Mouse (Mus musculus) spleen, adult 2 months (tissue): ENCODE results near the gene Auts2.

Source experiments
- CTCF ChIP-seq: fragments of 200-500 bp; IDR thresholded peaks from 2 replicates; pipeline ENCODE4 v1.5.1; 2011; ENCODE audit warnings: mild to moderate bottlenecking, inconsistent platforms; ENCODE audit not compliant: insufficient read depth, insufficient read length, insufficient replicate concordance; ENCODE audit errors: extremely low read depth
- POLR2A ChIP-seq: fragments of 200-500 bp; IDR thresholded peaks from 2 replicates; pipeline ENCODE4 v1.6.1; 2011; ENCODE audit warnings: low read depth, low read length, inconsistent platforms

DNA sequence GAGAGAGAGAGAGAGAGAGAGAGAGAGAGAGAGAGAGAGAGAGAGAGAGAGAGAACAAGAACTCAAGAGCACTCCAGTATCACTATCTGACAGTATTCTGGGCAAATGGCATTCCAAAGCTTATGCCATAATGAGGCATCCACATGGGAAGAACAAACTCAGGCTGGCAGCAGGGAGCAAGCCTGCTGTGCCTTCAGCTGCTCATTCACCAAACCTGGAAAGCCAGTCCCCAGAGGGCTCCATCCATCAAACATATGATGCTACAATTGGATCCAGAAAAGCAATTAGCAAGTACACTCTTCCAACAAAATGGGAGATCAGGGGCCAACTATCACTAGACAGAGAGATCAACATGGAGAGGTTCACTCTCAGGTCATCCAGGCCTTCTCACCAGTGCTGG is 531.3 kb downstream of the Auts2 start:
- TF ChIP-seq CTCF: no peak
- TF ChIP-seq POLR2A: no peak
